Mouse (Mus musculus): Measurements from ENCODE around the gene 1700021F05Rik. TPM values are rescaled to one million over a fixed set of nuclear protein-coding genes. Genes with fewer than 3 reads are reported as not detected.

1700021F05Rik gene
- polyA plus RNA-seq, 1 experiment from 2014 or later: 66.6 TPM

DNA sequence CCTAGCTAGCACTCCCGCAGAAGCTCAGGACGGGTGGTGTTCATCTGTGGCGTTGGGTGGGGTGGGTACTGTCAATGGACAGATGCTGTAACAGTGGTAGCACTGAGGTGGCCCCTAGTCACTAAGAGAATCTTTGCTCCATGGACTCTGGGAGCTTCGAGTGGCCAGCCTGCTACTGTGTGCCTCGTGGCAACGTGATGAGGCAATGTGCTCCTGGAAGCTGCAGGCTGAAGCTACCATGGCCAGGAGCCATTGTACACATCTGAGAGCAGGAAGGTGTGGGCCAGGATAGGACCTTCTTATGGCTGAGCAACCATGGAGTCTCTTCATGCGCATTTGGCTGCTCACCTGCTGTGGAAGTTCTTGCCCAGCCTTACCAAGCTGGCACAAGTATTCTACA lies 31.6 kb downstream of the 1700021F05Rik start:
- WGBS: 96% methylated on average over 7 of the region's 7 CpGs
- H3K27me3 ChIP-seq (ENCODE audit: control insufficient read depth, insufficient read depth, low read length): no peaks in the 10 kb centered on the region
- no peaks in the 10 kb centered on the region for H3K4me1 ChIP-seq (ENCODE audit: control insufficient read depth, insufficient read depth, low read length)
- peaks cover 19% of the 10 kb centered on the region; the same call in 1 of the 2 replicates for H3K36me3 ChIP-seq (ENCODE audit: control insufficient read depth, insufficient read depth, low read length)
- no peak overlapping the region for H3K27ac ChIP-seq (replicated peaks; ENCODE audit: low read depth, low read length)
- no peak overlapping the region for H3K4me2 ChIP-seq (ENCODE audit: low read depth, severe bottlenecking)
- H3K4me3 ChIP-seq (ENCODE audit: low read depth, low read length): no peak overlapping the region
- DNase-seq (ENCODE audit: low spot score) (no peak), ATAC-seq (ENCODE audit: insufficient number of reproducible peaks, low FRiP score, low TSS enrichment, low read depth) (no peak)
- no peak overlapping the region for H3K9ac ChIP-seq (ENCODE audit: low read length)
- no peaks in the 10 kb centered on the region for H3K9me3 ChIP-seq (ENCODE audit: control insufficient read depth, low read length)

DNA sequence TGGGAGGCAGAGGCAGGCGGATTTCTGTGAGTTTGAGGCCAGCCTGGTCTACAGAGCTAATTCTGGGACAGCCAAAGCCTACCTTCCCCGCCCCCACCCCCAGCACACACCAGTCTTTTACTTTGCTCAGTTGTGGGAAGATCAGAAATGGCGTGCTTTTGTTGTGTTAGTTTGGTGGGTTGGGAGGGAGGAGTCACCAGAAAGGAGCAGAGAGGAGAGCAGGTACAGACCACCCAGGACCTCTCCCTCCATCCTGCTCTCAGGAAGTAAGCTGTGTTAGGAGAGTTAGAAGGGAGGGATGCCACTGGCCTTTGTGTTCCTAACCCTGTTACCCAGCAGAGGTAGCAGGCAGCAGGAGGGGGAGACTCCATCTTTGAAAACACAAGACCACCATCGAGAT lies 33.7 kb downstream of the 1700021F05Rik start:
- Histone ChIP-seq H3K9ac (ENCODE audit: low read length) (no peak overlapping the region), H3K9me3 (ENCODE audit: control insufficient read depth, low read length) (no peaks in the 10 kb centered on the region), H3K27ac (replicated peaks; ENCODE audit: low read depth, low read length) (no peak overlapping the region), H3K4me2 (ENCODE audit: low read depth, severe bottlenecking) (no peak overlapping the region), H3K4me3 (ENCODE audit: low read depth, low read length) (no peak overlapping the region), H3K27me3 (ENCODE audit: control insufficient read depth, insufficient read depth, low read length) (no peaks in the 10 kb centered on the region), H3K36me3 (ENCODE audit: control insufficient read depth, insufficient read depth, low read length) (peaks cover 15% of the 10 kb centered on the region; the same call in 1 of the 2 replicates), H3K4me1 (ENCODE audit: control insufficient read depth, insufficient read depth, low read length) (no peaks in the 10 kb centered on the region)
- ATAC-seq (ENCODE audit: insufficient number of reproducible peaks, low FRiP score, low TSS enrichment, low read depth) (no peak), DNase-seq (ENCODE audit: low spot score) (no peak)
- 72% methylated on average over 4 of the region's 4 CpGs for WGBS

DNA sequence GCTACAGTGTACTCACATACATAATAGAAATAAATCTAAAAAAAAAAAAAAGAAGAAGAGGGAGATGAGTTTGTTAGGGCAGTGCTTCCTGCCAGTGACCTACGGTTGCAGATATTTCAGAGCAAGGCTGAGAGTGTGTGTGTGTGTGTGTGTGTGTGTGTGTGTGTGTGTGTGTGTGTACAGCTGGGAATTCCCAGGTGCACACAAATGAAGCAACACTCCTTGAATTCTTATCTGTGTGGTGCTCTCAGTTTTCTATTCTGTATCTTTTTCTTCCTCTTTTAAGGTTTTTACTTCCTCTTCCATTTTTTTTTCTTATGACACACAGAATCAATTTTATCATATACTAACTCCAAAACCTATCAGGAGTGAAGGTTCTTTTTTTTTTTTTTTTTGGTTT lies 36.5 kb downstream of the 1700021F05Rik start:
- DNase-seq (ENCODE audit: low spot score) (no peak), ATAC-seq (ENCODE audit: insufficient number of reproducible peaks, low FRiP score, low TSS enrichment, low read depth) (no peak)
- WGBS: 100% methylated on average over 1 of the region's 1 CpGs
- Histone ChIP-seq H3K27ac (replicated peaks; ENCODE audit: low read depth, low read length) (no peak overlapping the region), H3K27me3 (ENCODE audit: control insufficient read depth, insufficient read depth, low read length) (no peaks in the 10 kb centered on the region), H3K4me1 (ENCODE audit: control insufficient read depth, insufficient read depth, low read length) (no peaks in the 10 kb centered on the region), H3K9ac (ENCODE audit: low read length) (no peak overlapping the region), H3K9me3 (ENCODE audit: control insufficient read depth, low read length) (no peaks in the 10 kb centered on the region), H3K4me2 (ENCODE audit: low read depth, severe bottlenecking) (no peak overlapping the region), H3K36me3 (ENCODE audit: control insufficient read depth, insufficient read depth, low read length) (peaks cover 3% of the 10 kb centered on the region; the same call in 1 of the 2 replicates), H3K4me3 (ENCODE audit: low read depth, low read length) (no peak overlapping the region)

DNA sequence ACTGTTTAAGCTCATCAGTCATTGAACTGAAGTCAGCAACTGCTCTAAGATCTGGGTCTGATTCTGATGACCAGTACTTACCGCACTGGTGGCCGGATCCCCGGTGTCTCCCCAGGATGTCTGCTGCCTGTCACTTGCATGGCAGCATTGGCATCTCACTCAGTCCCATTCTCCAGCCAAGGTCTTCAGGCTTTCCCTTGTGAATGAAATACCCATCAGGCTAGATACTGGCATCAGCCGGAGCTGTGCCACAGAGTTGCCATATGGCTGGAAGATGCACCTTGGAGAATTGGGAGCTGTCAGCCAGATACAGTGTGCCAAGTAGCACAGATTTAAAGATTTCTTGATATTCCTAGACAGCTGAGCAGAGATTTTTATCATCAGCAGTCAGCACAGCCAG lies 38.2 kb downstream of the 1700021F05Rik start:
- Histone ChIP-seq H3K9me3 (ENCODE audit: control insufficient read depth, low read length) (no peaks in the 10 kb centered on the region), H3K9ac (ENCODE audit: low read length) (no peak overlapping the region), H3K27me3 (ENCODE audit: control insufficient read depth, insufficient read depth, low read length) (no peaks in the 10 kb centered on the region), H3K4me3 (ENCODE audit: low read depth, low read length) (no peak overlapping the region), H3K4me1 (ENCODE audit: control insufficient read depth, insufficient read depth, low read length) (no peaks in the 10 kb centered on the region), H3K4me2 (ENCODE audit: low read depth, severe bottlenecking) (no peak overlapping the region), H3K36me3 (ENCODE audit: control insufficient read depth, insufficient read depth, low read length) (peaks cover 10% of the 10 kb centered on the region), H3K27ac (replicated peaks; ENCODE audit: low read depth, low read length) (no peak overlapping the region)
- no peak for DNase-seq (ENCODE audit: low spot score)
- ATAC-seq (ENCODE audit: insufficient number of reproducible peaks, low FRiP score, low TSS enrichment, low read depth): no peak
- 98% methylated on average over 4 of the region's 4 CpGs for WGBS

DNA sequence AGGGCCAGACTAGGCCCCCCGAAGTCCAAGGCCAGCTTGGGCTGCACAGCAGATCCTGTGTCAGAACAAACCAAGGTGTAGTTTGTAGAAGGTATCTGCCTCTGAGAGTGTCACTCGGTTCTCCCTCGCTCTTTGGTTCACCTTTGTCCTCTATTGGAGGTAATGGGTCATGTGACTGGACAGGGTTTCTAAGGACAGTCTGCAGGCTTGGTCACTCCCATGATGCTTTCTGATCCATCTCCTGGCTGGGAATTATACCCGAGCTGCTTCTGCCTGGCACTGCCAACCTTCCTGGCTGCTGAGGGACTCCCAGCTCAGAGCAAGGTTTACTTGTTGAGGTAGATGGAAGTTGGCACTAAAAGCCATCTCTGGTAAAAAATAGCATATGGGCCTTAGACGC lies 49.9 kb downstream of the 1700021F05Rik start:
- ATAC-seq (ENCODE audit: insufficient number of reproducible peaks, low FRiP score, low TSS enrichment, low read depth) (no peak), DNase-seq (ENCODE audit: low spot score) (no peak)
- Histone ChIP-seq H3K9me3 (ENCODE audit: control insufficient read depth, low read length) (no peaks in the 10 kb centered on the region), H3K9ac (ENCODE audit: low read length) (no peak overlapping the region), H3K4me2 (ENCODE audit: low read depth, severe bottlenecking) (no peak overlapping the region), H3K4me1 (ENCODE audit: control insufficient read depth, insufficient read depth, low read length) (peaks cover 21% of the 10 kb centered on the region), H3K27me3 (ENCODE audit: control insufficient read depth, insufficient read depth, low read length) (no peaks in the 10 kb centered on the region), H3K36me3 (ENCODE audit: control insufficient read depth, insufficient read depth, low read length) (peaks cover 4% of the 10 kb centered on the region), H3K4me3 (ENCODE audit: low read depth, low read length) (no peak overlapping the region), H3K27ac (replicated peaks; ENCODE audit: low read depth, low read length) (no peak overlapping the region)
- WGBS: 81% methylated on average over 5 of the region's 5 CpGs

DNA sequence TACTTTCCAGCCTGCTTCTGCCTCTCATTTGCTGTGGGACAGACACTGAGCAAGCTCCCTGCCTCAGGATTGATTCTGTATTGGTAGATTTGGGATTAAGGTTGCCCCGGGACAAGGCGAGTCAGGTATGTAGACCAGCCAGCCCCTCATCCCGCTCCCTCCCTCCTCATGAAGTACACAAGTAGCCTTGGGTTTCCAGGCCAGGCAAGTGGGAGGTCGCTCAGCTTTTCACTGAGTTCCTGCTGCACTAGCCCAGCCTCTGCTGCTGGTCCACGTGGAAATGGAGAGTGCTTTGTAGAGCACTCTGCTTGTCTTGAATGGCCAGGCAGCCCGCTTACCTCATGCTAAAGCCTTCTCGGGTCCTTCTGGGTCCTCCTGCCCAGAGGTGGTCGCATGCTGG lies 50.8 kb downstream of the 1700021F05Rik start:
- H3K4me3 ChIP-seq (ENCODE audit: low read depth, low read length): no peak overlapping the region
- no peak overlapping the region for H3K4me2 ChIP-seq (ENCODE audit: low read depth, severe bottlenecking)
- H3K9ac ChIP-seq (ENCODE audit: low read length): no peak overlapping the region
- H3K27me3 ChIP-seq (ENCODE audit: control insufficient read depth, insufficient read depth, low read length): no peaks in the 10 kb centered on the region
- H3K4me1 ChIP-seq (ENCODE audit: control insufficient read depth, insufficient read depth, low read length): peaks cover 21% of the 10 kb centered on the region
- no peaks in the 10 kb centered on the region for H3K9me3 ChIP-seq (ENCODE audit: control insufficient read depth, low read length)
- H3K36me3 ChIP-seq (ENCODE audit: control insufficient read depth, insufficient read depth, low read length): peaks cover under 1% of the 10 kb centered on the region; the same call in 1 of the 2 replicates
- ATAC-seq (ENCODE audit: insufficient number of reproducible peaks, low FRiP score, low TSS enrichment, low read depth): no peak
- WGBS: 61% methylated on average over 8 of the region's 8 CpGs
- no peak for DNase-seq (ENCODE audit: low spot score)
- H3K27ac ChIP-seq (replicated peaks; ENCODE audit: low read depth, low read length): no peak overlapping the region

DNA sequence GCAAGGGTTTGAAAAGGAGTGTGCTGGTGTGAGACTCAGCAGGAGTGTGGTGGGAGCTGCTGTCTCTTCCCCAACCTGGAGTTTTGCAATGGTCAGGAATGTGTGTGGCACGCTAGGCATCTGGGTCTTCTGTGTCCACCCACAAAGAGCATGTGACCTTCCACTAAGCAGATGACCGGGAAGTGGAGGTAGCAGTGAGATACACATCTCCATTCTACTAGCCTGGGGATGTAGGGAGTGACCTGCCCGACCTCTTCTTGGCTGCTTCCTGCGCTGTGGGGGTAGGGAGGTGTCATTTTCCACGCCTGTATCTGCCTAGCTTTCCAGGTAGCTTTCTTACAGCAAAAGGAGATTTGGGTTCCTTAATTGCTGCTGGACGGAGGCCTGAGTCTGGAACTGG lies 51.2 kb downstream of the 1700021F05Rik start:
- 19% methylated on average over 6 of the region's 6 CpGs for WGBS
- H3K27ac ChIP-seq (replicated peaks; ENCODE audit: low read depth, low read length): no peak overlapping the region
- peaks cover 21% of the 10 kb centered on the region for H3K4me1 ChIP-seq (ENCODE audit: control insufficient read depth, insufficient read depth, low read length)
- no peaks in the 10 kb centered on the region for H3K27me3 ChIP-seq (ENCODE audit: control insufficient read depth, insufficient read depth, low read length)
- ATAC-seq (ENCODE audit: insufficient number of reproducible peaks, low FRiP score, low TSS enrichment, low read depth): no peak
- no peak overlapping the region for H3K9ac ChIP-seq (ENCODE audit: low read length)
- H3K4me2 ChIP-seq (ENCODE audit: low read depth, severe bottlenecking): no peak overlapping the region
- no peak overlapping the region for H3K4me3 ChIP-seq (ENCODE audit: low read depth, low read length)
- DNase-seq (ENCODE audit: low spot score): no peak
- no peaks in the 10 kb centered on the region for H3K36me3 ChIP-seq (ENCODE audit: control insufficient read depth, insufficient read depth, low read length)
- no peaks in the 10 kb centered on the region for H3K9me3 ChIP-seq (ENCODE audit: control insufficient read depth, low read length)

DNA sequence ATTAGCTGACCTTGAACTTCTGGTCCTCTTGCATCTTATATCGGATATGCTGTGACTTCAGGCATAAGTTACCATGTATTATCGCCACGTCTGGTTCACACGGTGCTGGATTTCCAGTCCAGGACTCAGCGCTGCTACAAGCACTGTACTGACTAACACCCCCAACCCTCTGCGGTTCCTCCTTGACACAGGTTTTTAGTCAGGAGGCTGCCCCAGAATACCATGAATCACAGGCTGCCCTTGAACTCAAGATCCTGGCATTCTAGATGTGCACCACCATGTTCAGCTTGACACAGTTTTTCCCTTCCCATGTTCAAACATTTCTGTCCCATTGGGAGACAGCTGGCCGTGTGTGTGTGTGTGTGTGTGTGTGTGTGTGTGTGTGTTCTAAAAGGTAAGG lies 51.7 kb downstream of the 1700021F05Rik start:
- Histone ChIP-seq H3K9me3 (ENCODE audit: control insufficient read depth, low read length) (no peaks in the 10 kb centered on the region), H3K27me3 (ENCODE audit: control insufficient read depth, insufficient read depth, low read length) (no peaks in the 10 kb centered on the region), H3K36me3 (ENCODE audit: control insufficient read depth, insufficient read depth, low read length) (no peaks in the 10 kb centered on the region), H3K4me3 (ENCODE audit: low read depth, low read length) (no peak overlapping the region), H3K4me2 (ENCODE audit: low read depth, severe bottlenecking) (no peak overlapping the region), H3K27ac (replicated peaks; ENCODE audit: low read depth, low read length) (no peak overlapping the region), H3K9ac (ENCODE audit: low read length) (no peak overlapping the region), H3K4me1 (ENCODE audit: control insufficient read depth, insufficient read depth, low read length) (peaks cover 21% of the 10 kb centered on the region)
- DNase-seq (ENCODE audit: low spot score) (no peak), ATAC-seq (ENCODE audit: insufficient number of reproducible peaks, low FRiP score, low TSS enrichment, low read depth) (no peak)
- 85% methylated on average over 7 of the region's 7 CpGs for WGBS

DNA sequence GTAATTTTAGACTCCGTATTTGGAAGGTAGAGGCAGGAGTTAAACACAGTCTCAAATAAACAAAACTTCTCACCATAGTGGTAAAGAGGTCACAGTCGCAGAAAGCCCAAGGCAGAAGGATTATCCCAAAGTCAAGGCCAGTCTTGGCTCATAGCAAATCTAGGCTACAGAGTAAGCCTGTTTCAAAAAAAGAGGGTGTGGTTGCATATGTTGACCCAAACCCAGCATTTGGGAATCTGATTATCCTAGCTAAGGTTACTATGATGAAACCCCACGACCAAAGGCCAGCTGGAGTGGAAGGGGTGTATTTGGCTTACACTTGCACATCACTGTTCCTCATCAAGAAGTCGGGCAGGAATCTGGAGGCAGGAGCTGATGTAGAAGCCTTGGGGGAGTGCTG lies 52.5 kb downstream of the 1700021F05Rik start:
- Histone ChIP-seq H3K4me1 (ENCODE audit: control insufficient read depth, insufficient read depth, low read length) (peaks cover 24% of the 10 kb centered on the region), H3K4me2 (ENCODE audit: low read depth, severe bottlenecking) (no peak overlapping the region)

More for the DNA sequence above, 52.5 kb downstream of the 1700021F05Rik start:
- ATAC-seq (ENCODE audit: insufficient number of reproducible peaks, low FRiP score, low TSS enrichment, low read depth): no peak
- no peak for DNase-seq (ENCODE audit: low spot score)
- Histone ChIP-seq H3K9me3 (ENCODE audit: control insufficient read depth, low read length) (no peaks in the 10 kb centered on the region), H3K27me3 (ENCODE audit: control insufficient read depth, insufficient read depth, low read length) (no peaks in the 10 kb centered on the region), H3K4me3 (ENCODE audit: low read depth, low read length) (no peak overlapping the region), H3K36me3 (ENCODE audit: control insufficient read depth, insufficient read depth, low read length) (no peaks in the 10 kb centered on the region), H3K9ac (ENCODE audit: low read length) (no peak overlapping the region), H3K27ac (replicated peaks; ENCODE audit: low read depth, low read length) (no peak overlapping the region)
- 74% methylated on average over 4 of the region's 4 CpGs for WGBS

Data from limb, embryonic 11.5 days (tissue).